Comparison of ENCODE assay signal across 7 mouse cellular contexts in genomic region chr10:67284311-67284710, GRCm38 (mm10). TPM values are rescaled to one million over a fixed set of nuclear protein-coding genes. Genes with fewer than 3 reads are reported as not detected.
DNase-seq lines count a peak whose midpoint lies in the region; ATAC-seq and TF ChIP-seq lines count a peak whose summit lies in the region.

No protein-coding gene starts in this region.

- peaks cover 57% of the 10 kb centered on the region for H3K79me2 ChIP-seq in C2C12 (ENCODE audit: control insufficient read depth, insufficient read depth)
- peaks cover 48% of the 10 kb centered on the region for H3K79me2 ChIP-seq in MEL (ENCODE audit: control insufficient read depth, insufficient read depth, low read length, poor library complexity)

- WGBS in limb, embryonic 13.5 days = under 1% methylated on average over 10 of the region's 10 CpGs
- WGBS in midbrain, postnatal 0 days = 3% methylated on average over 10 of the region's 10 CpGs

- no peak overlapping the region; the same call in 1 of the 2 replicates for H3K27ac ChIP-seq in MEL (ENCODE audit: control insufficient read depth, low read depth, low read length)
- H3K27ac ChIP-seq in limb, embryonic 13.5 days = peak overlapping the region; percentile 52; the same call in 1 of the 2 replicates
- H3K27ac ChIP-seq in midbrain, postnatal 0 days (ENCODE audit: low read depth, low read length) = peak overlapping the region; percentile 55; the same call in 1 of the 2 replicates

- H3K4me1 ChIP-seq in MEL (ENCODE audit: control insufficient read depth in 1 of 2, insufficient read depth in 2 of 2, low read length in 2 of 2) = peaks cover 15 to 24% of the 10 kb centered on the region in 2 experiments
- peaks cover 25% of the 10 kb centered on the region for H3K4me1 ChIP-seq in limb, embryonic 13.5 days
- peaks cover 3% of the 10 kb centered on the region; the same call in 1 of the 2 replicates for H3K4me1 ChIP-seq in midbrain, postnatal 0 days (ENCODE audit: insufficient read depth, low read length)

- H3K79me3 ChIP-seq in C2C12 (ENCODE audit: low read depth) = peaks cover 49% of the 10 kb centered on the region

- no peaks in the 10 kb centered on the region for H3K9me3 ChIP-seq in MEL (replicated peaks; ENCODE audit: insufficient read depth, low read length)
- no peaks in the 10 kb centered on the region for H3K9me3 ChIP-seq in limb, embryonic 13.5 days
- H3K9me3 ChIP-seq in midbrain, postnatal 0 days (ENCODE audit: low read length) = no peaks in the 10 kb centered on the region

- H3K4me2 ChIP-seq in limb, embryonic 13.5 days (replicated peaks) = peak overlapping the region; percentile 87
- H3K4me2 ChIP-seq in midbrain, postnatal 0 days (ENCODE audit: low read depth, low read length, poor library complexity, severe bottlenecking) = peak overlapping the region; percentile 92

- TF ChIP-seq CTCF in C2C12 (IDR thresholded peaks at IDR 0.05; ENCODE audit: control insufficient read depth, insufficient read depth, insufficient read length) (no peak), MEL (IDR thresholded peaks at IDR 0.05 in 2 of 3, conservative IDR thresholded peaks at IDR 0.05 in 1 of 3; ENCODE audit: control insufficient read depth in 1 of 3, insufficient read depth in 1 of 3, low read depth in 2 of 3, low read length in 3 of 3, poor library complexity in 1 of 3, severe bottlenecking in 1 of 3) (no peak)
- TF ChIP-seq CTCF in midbrain, postnatal 0 days (IDR thresholded peaks at IDR 0.05) = no peak

- TF ChIP-seq EP300 in MEL (IDR thresholded peaks at IDR 0.05; ENCODE audit: low read depth in 1 of 2, low read length in 2 of 2) = no peak

- TF ChIP-seq POLR2A in MEL (IDR thresholded peaks at IDR 0.05; ENCODE audit: control insufficient read depth in 1 of 2, insufficient read depth in 1 of 2, low read depth in 1 of 2, low read length in 2 of 2, poor library complexity in 1 of 2) = no peak

- H3ac ChIP-seq in C2C12 (ENCODE audit: control insufficient read depth, insufficient read length, low read depth) = peak overlapping the region; percentile 99

- H3K36me3 ChIP-seq in C2C12 (ENCODE audit: control insufficient read depth, insufficient read depth) (no peaks in the 10 kb centered on the region), MEL (ENCODE audit: control insufficient read depth in 1 of 2, insufficient read depth in 2 of 2, low read length in 2 of 2) (peaks cover 2 to 23% of the 10 kb centered on the region in 2 experiments; a peak in 3 of 4 replicates)
- no peaks in the 10 kb centered on the region for H3K36me3 ChIP-seq in limb, embryonic 13.5 days
- no peaks in the 10 kb centered on the region for H3K36me3 ChIP-seq in midbrain, postnatal 0 days (ENCODE audit: insufficient read depth, low read length)

- TF ChIP-seq RAD21 in MEL (IDR thresholded peaks at IDR 0.05; ENCODE audit: low read depth, low read length) = no peak

- H3K27me3 ChIP-seq in C2C12 (ENCODE audit: control insufficient read depth, insufficient read depth, insufficient read length) (no peaks in the 10 kb centered on the region), MEL (ENCODE audit: control insufficient read depth in 1 of 2, insufficient read depth in 2 of 2, low read length in 2 of 2) (no peaks in the 10 kb centered on the region)
- H3K27me3 ChIP-seq in limb, embryonic 13.5 days = no peaks in the 10 kb centered on the region
- H3K27me3 ChIP-seq in midbrain, postnatal 0 days (ENCODE audit: insufficient read depth, low read length) = no peaks in the 10 kb centered on the region

- H3K9ac ChIP-seq in MEL (ENCODE audit: control insufficient read depth, low read depth, low read length, poor library complexity, severe bottlenecking) = peak overlapping the region; percentile 70
- peak overlapping the region; percentile 96 for H3K9ac ChIP-seq in limb, embryonic 13.5 days
- H3K9ac ChIP-seq in midbrain, postnatal 0 days (replicated peaks; ENCODE audit: low read length, poor library complexity, severe bottlenecking) = peak overlapping the region; percentile 86

- H3K4me3 ChIP-seq in C2C12 (ENCODE audit: insufficient read depth, poor library complexity, severe bottlenecking) = peak overlapping the region; percentile 88
- H3K4me3 ChIP-seq in MEL (ENCODE audit: control insufficient read depth in 1 of 2, insufficient read depth in 1 of 2, low read depth in 2 of 2, low read length in 2 of 2) = peak overlapping the region; percentile 71 to 99
- peak overlapping the region; percentile 93 for H3K4me3 ChIP-seq in limb, embryonic 13.5 days
- peak overlapping the region; percentile 93 for H3K4me3 ChIP-seq in midbrain, postnatal 0 days (ENCODE audit: low read depth, low read length)

- peak; percentile 39 for DNase-seq in MEL (ENCODE audit: low read depth, low spot score)
- DNase-seq in embryo, embryonic 11.5 days (ENCODE audit: low read depth, low spot score) = peak; percentile 8
- DNase-seq in heart, postnatal 4 days = peak; percentile 32
- peak; percentile 22 for DNase-seq in midbrain, postnatal 0 days (ENCODE audit: low spot score)
- no peak for DNase-seq in right cerebral cortex, postnatal 14 days

- no peak for ATAC-seq in limb, embryonic 13.5 days (ENCODE audit: low FRiP score, low read depth)
- ATAC-seq in midbrain, postnatal 0 days (ENCODE audit: low FRiP score) = no peak

TF ChIP-seq in C2C12, 6 proteins besides CTCF, POLR2A, EP300 and RAD21:
- TF ChIP-seq MYOG (IDR thresholded peaks at IDR 0.05; ENCODE audit: control insufficient read depth, extremely low read depth, insufficient read length) = no peak
- no peak for TF ChIP-seq MAX (IDR thresholded peaks at IDR 0.05)
- no peak for TF ChIP-seq FOSL1 (IDR thresholded peaks at IDR 0.05; ENCODE audit: insufficient read depth, low read length, poor library complexity, severe bottlenecking)
- no peak for TF ChIP-seq MYOD1 (IDR thresholded peaks at IDR 0.05; ENCODE audit: control insufficient read depth, insufficient read length, low read depth)
- no peak for TF ChIP-seq CEBPB (IDR thresholded peaks at IDR 0.05; ENCODE audit: low read depth)
- no peak for TF ChIP-seq USF1 (IDR thresholded peaks at IDR 0.05; ENCODE audit: low read depth)

TF ChIP-seq in MEL, 35 proteins besides CTCF, POLR2A, EP300 and RAD21:
- TF ChIP-seq MAFK (IDR thresholded peaks at IDR 0.05; ENCODE audit: borderline replicate concordance, low read depth, low read length) (no peak), SIN3A (IDR thresholded peaks at IDR 0.05; ENCODE audit: low read length) (0 out of 2 replicates have a peak, but pooled peaks have one; percentile 7)

RNA-seq across cellular contexts. Expression of gene Nrbf2, which starts 0.8 kb away (rescaled TPM):
- 14.8 TPM for polyA plus RNA-seq in C2C12 (2012; fragmentation: generic; extraction: Trizol)
- total RNA-seq in MEL (2012; rRNA removed) = 18.5 and 19.5 TPM in 2 replicates
- 10 to 100 TPM in 1 of 2 experiments, not detected in 1; 38.9 TPM for polyA plus RNA-seq in MEL (2012; ENCODE audit: insufficient read depth in 1 of 2, insufficient read length in 2 of 2, low read depth in 1 of 2, low replicate concordance in 2 of 2, missing spikeins in 1 of 2)
- total RNA-seq in heart, postnatal 4 days (2021) = 1 to 10 TPM; 7.2 to 8.3 TPM
- polyA plus RNA-seq in limb, embryonic 13.5 days (2015; fragmentation: Nextera tagmentation; extraction: Ambion mirVana) = 40.9 and 42.2 TPM in 2 replicates
- total RNA-seq in midbrain, postnatal 0 days (2014; rRNA removed) = 15.5 and 17.3 TPM in 2 replicates
- polyA plus RNA-seq in midbrain, postnatal 0 days (2015; fragmentation: Nextera tagmentation; extraction: Ambion mirVana) = 34.4 and 36.1 TPM in 2 replicates
